Mouse (Mus musculus) CH12.LX (cell line): ENCODE results near the gene Iqgap3.

Experiments used
- KAT2A ChIP-seq: IDR thresholded peaks from 2 replicates; pipeline ENCODE4 v1.6.1; 2012; ENCODE audit warnings: low read length, improper control_type of control experiment, inconsistent platforms; ENCODE audit not compliant: insufficient replicate concordance
- MEF2A ChIP-seq: IDR thresholded peaks from 2 replicates; pipeline ENCODE4 v1.6.1; 2014; ENCODE audit warnings: low read depth, mild to moderate bottlenecking, inconsistent platforms, low read length, improper control_type of control experiment, borderline replicate concordance
- POLR2A ChIP-seq: IDR thresholded peaks from 2 replicates; pipeline ENCODE4 v1.6.1; 2011; ENCODE audit warnings: low read depth, mild to moderate bottlenecking, improper control_type of control experiment, low read length

GRCm38 (mm10) chr3:88084001-88084400, 2.2 kb downstream of the Iqgap3 start:
- TF ChIP-seq POLR2A (no peak), KAT2A (no peak), MEF2A (no peak)
